Mouse (Mus musculus): ENCODE measurements around the gene Wnt6. TPM values are rescaled to one million over a fixed set of nuclear protein-coding genes. Genes with fewer than 3 reads are reported as not detected.
A peak's percentile ranks its signal among the peaks of the same experiment; 100 is the strongest.
"Not testable (repeated sequence)": the region's sequence is repeated elsewhere in the genome, so short reads cannot be mapped to it uniquely, and the experiment has no call there.

Gene Wnt6
- polyA plus RNA-seq, 1 experiment, result not detected

DNA sequence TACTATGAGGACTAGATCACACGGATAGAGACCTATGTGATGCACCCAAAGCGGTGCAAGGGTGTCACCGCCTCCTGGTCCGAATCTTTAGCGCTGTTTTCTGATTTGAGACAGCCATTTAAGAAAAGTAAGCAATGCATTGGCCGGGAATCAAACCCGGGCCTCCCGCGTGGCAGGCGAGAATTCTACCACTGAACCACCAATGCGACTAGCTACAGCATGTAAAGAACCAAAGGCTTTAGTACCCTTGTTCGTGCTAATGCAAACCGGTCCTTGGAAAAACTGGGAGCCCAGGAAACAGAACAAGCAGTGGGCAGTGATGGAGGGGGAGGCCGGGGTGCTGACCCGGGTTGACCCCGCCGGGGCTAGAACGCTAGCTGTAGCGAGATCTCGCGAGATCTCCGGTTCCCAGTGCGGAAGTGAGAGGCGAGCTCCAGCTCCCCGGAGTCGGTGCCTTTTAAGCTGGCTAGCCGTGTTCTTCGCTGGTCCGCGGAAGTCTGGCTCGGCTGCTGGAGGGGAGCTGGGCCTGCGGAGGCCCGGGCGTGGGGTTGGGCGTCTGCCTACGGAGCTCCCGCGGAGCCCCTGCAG is 45.0 kb downstream of the Wnt6 start:
- TF ChIP-seq CTCF (IDR thresholded peaks at IDR 0.05; ENCODE audit: control insufficient read depth, insufficient read depth, low read length) (no peak), POLR2A (IDR thresholded peaks at IDR 0.05; ENCODE audit: borderline replicate concordance, control insufficient read depth, low read depth, low read length) (peak; percentile 84; the same call in 1 of the 2 replicates)
- 7% methylated on average over 38 of the region's 38 CpGs for WGBS
- peak overlapping the region; percentile 81 for H3K27ac ChIP-seq (ENCODE audit: control insufficient read depth, insufficient read depth, low read depth, low read length, poor library complexity)
- H3K4me3 ChIP-seq (replicated peaks; ENCODE audit: control insufficient read depth, low read depth, low read length), result peak overlapping the region; percentile 67
- H3K4me1 ChIP-seq (ENCODE audit: control insufficient read depth, insufficient read depth, low read length), result peaks cover 3% of the 10 kb centered on the region; the same call in 1 of the 2 replicates

DNA sequence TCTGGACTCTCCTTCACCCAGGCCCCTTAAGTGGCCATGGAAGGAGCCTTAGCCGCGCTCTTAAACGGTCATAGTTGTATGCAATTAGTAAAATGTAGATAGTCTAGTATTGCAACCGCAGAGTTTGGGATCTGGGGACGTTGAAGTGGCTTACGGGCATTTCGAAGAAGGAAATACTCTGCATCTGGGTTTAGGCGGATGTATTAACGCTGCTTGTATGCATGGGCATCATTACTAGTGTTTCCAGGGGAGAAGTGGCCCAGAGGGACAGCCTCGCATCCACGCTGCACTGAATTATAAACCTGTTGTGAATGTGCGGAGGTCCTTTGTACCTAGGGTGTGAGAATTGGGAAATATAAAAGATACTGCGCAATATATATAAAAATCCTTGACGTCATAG is 45.5 kb downstream of the Wnt6 start:
- Histone ChIP-seq H3K4me1 (ENCODE audit: control insufficient read depth, insufficient read depth, low read length) (peaks cover 3% of the 10 kb centered on the region; the same call in 1 of the 2 replicates), H3K4me3 (replicated peaks; ENCODE audit: control insufficient read depth, low read depth, low read length) (peak overlapping the region; percentile 67), H3K27ac (ENCODE audit: control insufficient read depth, insufficient read depth, low read depth, low read length, poor library complexity) (peak overlapping the region; percentile 81)
- WGBS, result 8% methylated on average over 14 of the region's 14 CpGs
- TF ChIP-seq CTCF (IDR thresholded peaks at IDR 0.05; ENCODE audit: control insufficient read depth, insufficient read depth, low read length) (no peak), POLR2A (IDR thresholded peaks at IDR 0.05; ENCODE audit: borderline replicate concordance, control insufficient read depth, low read depth, low read length) (no peak)

DNA sequence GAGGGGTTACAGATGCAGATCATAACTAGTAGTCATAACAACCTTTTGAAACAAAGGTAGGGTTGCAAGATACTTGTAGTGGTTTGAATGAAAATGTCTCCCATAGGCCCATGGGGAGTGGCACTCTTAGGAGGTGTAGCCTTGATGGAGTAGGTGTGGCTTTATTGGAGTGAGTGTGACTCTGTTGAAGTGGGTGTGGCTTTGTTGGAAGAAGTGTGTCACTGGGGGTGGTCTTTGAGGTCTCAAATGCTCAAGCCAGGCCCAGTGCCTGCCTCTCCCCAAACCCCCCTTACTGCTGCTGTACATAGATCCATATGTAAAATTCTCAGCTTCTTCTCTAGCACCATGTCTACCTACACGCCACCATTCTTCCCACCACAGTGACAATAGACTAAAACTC is 46.8 kb downstream of the Wnt6 start:
- TF ChIP-seq POLR2A (IDR thresholded peaks at IDR 0.05; ENCODE audit: borderline replicate concordance, control insufficient read depth, low read depth, low read length), result no peak
- no peak for TF ChIP-seq CTCF (IDR thresholded peaks at IDR 0.05; ENCODE audit: control insufficient read depth, insufficient read depth, low read length)
- H3K4me1 ChIP-seq (ENCODE audit: control insufficient read depth, insufficient read depth, low read length), result peaks cover 3% of the 10 kb centered on the region; the same call in 1 of the 2 replicates
- no peak overlapping the region for H3K27ac ChIP-seq (ENCODE audit: control insufficient read depth, insufficient read depth, low read depth, low read length, poor library complexity)
- H3K4me3 ChIP-seq (replicated peaks; ENCODE audit: control insufficient read depth, low read depth, low read length), result no peak overlapping the region
- 91% methylated on average over 1 of the region's 1 CpGs for WGBS

DNA sequence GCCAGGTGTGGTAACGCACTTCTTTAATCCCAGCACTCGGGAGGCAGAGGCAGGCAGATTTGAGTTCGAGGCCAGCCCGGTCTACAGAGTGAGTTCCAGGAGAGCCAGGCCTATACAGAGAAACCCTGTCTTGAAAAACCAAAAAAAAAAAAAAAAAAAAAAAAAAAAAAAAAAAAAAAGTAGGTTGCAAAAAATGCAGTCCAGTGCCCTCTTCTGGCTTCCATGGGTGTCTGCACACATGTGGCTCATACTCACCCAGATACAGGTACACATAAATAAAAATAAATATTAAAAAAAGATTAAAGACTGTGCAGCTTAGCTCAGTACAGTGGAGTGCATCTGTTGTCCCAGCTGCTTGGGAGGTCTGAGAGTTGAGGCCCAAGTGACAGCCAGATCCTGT is 51.9 kb downstream of the Wnt6 start:
- H3K4me1 ChIP-seq (ENCODE audit: control insufficient read depth, insufficient read depth, low read length); H3K4me3 ChIP-seq (replicated peaks; ENCODE audit: control insufficient read depth, low read depth, low read length); H3K27ac ChIP-seq (ENCODE audit: control insufficient read depth, insufficient read depth, low read depth, low read length, poor library complexity): not testable (repeated sequence)
- WGBS, result 92% methylated on average over 4 of the region's 4 CpGs

DNA sequence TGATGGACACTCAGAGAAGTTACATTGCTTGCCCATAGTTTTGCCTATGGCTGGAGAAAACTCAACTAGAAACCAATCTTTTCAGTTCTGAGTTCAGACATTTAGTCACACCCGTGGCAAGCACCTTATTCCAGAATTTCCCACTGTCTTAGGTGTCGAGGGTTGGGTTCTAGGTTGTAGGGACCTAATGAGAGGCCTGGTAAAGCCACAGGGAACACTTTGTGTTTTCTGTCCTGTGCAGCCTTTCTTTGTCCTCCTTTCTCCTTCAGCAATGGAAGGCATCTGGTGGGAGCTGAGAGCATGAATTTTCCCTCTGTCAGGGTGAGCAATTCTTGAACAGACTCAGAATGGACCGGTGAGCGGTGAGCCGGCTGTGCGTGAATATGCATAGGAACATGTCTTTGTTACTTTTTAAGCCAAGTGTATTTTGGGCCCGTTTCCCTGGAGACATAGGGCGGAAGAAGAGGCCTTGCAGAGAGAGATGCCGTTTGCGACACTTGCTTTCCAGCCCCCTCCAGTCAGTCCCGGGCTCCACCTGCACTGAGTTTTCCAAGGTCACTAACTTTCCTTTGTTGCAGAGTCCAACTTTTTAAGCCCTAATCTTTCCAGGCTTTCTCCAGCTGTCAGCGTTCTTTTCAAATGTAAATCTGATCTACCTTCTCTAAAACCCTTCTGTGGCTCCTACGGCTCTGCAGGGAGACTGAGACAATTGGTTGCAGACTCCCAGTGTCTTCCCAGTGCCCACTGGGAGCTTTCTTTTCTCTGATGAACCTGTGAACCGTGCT is 53.0 kb downstream of the Wnt6 start:
- WGBS, result 60% methylated on average over 14 of the region's 14 CpGs
- no peak overlapping the region for H3K27ac ChIP-seq (ENCODE audit: control insufficient read depth, insufficient read depth, low read depth, low read length, poor library complexity)
- no peak overlapping the region for H3K4me3 ChIP-seq (replicated peaks; ENCODE audit: control insufficient read depth, low read depth, low read length)
- H3K4me1 ChIP-seq (ENCODE audit: control insufficient read depth, insufficient read depth, low read length), result no peaks in the 10 kb centered on the region
- TF ChIP-seq CTCF (IDR thresholded peaks at IDR 0.05; ENCODE audit: control insufficient read depth, insufficient read depth, low read length), result no peak
- TF ChIP-seq POLR2A (IDR thresholded peaks at IDR 0.05; ENCODE audit: borderline replicate concordance, control insufficient read depth, low read depth, low read length), result no peak

DNA sequence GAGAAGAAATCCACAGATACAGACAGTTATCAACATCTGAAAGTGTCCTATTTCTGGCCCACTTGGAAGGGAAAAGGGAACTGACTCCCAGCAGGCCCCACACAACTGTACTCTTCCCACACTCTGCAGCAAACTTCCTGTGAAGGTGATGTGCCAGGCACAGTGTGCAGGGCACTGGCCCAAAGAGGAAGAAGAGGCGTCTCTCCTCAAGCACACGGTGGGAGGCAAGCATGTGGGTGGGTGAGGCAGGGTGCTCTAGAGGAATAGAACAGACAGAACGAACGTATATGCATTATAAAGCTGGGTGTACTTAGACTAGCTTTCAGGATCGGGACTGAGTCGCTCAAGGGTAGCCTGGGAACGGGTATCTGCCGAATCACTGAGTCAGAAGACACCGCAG is 58.4 kb downstream of the Wnt6 start:
- H3K4me1 ChIP-seq (ENCODE audit: control insufficient read depth, insufficient read depth, low read length), result no peaks in the 10 kb centered on the region
- TF ChIP-seq CTCF (IDR thresholded peaks at IDR 0.05; ENCODE audit: control insufficient read depth, insufficient read depth, low read length), result no peak
- no peak for TF ChIP-seq POLR2A (IDR thresholded peaks at IDR 0.05; ENCODE audit: borderline replicate concordance, control insufficient read depth, low read depth, low read length)
- WGBS, result 36% methylated on average over 9 of the region's 9 CpGs
- no peak overlapping the region for H3K27ac ChIP-seq (ENCODE audit: control insufficient read depth, insufficient read depth, low read depth, low read length, poor library complexity)
- H3K4me3 ChIP-seq (replicated peaks; ENCODE audit: control insufficient read depth, low read depth, low read length), result no peak overlapping the region

DNA sequence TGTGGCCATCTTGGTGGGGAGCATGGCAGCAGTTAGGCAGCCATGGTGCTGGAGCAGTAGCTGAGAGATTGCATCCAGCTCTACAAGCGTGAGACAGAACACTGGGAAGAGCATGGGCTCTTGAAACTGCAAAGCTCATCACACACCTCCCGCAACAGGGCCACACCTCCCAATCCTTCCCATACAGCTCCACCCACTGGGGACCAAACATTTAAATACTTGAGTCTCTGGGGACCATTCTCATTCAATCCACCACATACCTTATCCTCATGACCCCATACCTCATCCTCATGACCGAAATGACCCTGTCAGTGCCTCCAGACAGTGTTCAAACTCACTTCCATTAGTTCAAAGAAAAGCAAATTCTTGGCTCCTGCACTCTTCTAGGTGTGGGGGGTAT is 61.6 kb downstream of the Wnt6 start:
- 74% methylated on average over 3 of the region's 3 CpGs for WGBS
- no peak for TF ChIP-seq POLR2A (IDR thresholded peaks at IDR 0.05; ENCODE audit: borderline replicate concordance, control insufficient read depth, low read depth, low read length)
- TF ChIP-seq CTCF (IDR thresholded peaks at IDR 0.05; ENCODE audit: control insufficient read depth, insufficient read depth, low read length), result no peak
- no peaks in the 10 kb centered on the region; the same call in 1 of the 2 replicates for H3K4me1 ChIP-seq (ENCODE audit: control insufficient read depth, insufficient read depth, low read length)
- H3K4me3 ChIP-seq (replicated peaks; ENCODE audit: control insufficient read depth, low read depth, low read length), result no peak overlapping the region
- no peak overlapping the region for H3K27ac ChIP-seq (ENCODE audit: control insufficient read depth, insufficient read depth, low read depth, low read length, poor library complexity)

Other genes with a start within 250 kb of the Wnt6 start
- not detected in 2 replicates for gene Plcd4, start 229.0 kb upstream of the Wnt6 start, polyA plus RNA-seq (2011; ENCODE audit: insufficient read depth, insufficient read length, low replicate concordance, missing spikeins)
- 8.7 and 10.1 TPM in 2 replicates for gene Usp37, start 227.6 kb upstream of the Wnt6 start, polyA plus RNA-seq (2011; ENCODE audit: insufficient read depth, insufficient read length, low replicate concordance, missing spikeins)
- 6.8 and 12.0 TPM in 2 replicates for gene Zfp142, start 183.6 kb upstream of the Wnt6 start, polyA plus RNA-seq (2011; ENCODE audit: insufficient read depth, insufficient read length, low replicate concordance, missing spikeins)
- gene Bcs1l, start 183.6 kb upstream of the Wnt6 start, polyA plus RNA-seq (2011; ENCODE audit: insufficient read depth, insufficient read length, low replicate concordance, missing spikeins), result 5.7 and 7.8 TPM in 2 replicates
- gene Rnf25, start 170.5 kb upstream of the Wnt6 start, polyA plus RNA-seq (2011; ENCODE audit: insufficient read depth, insufficient read length, low replicate concordance, missing spikeins), result 22.5 and 33.6 TPM in 2 replicates
- 0.70 and 1.6 TPM in 2 replicates for gene Stk36, start 170.4 kb upstream of the Wnt6 start, polyA plus RNA-seq (2011; ENCODE audit: insufficient read depth, insufficient read length, low replicate concordance, missing spikeins)
- 12.2 and 28.2 TPM in 2 replicates for gene Ttll4, start 110.1 kb upstream of the Wnt6 start, polyA plus RNA-seq (2011; ENCODE audit: insufficient read depth, insufficient read length, low replicate concordance, missing spikeins)
- 9.2 and 16.4 TPM in 2 replicates for gene Cyp27a1, start 58.3 kb upstream of the Wnt6 start, polyA plus RNA-seq (2011; ENCODE audit: insufficient read depth, insufficient read length, low replicate concordance, missing spikeins)
- gene Prkag3, start 22.7 kb upstream of the Wnt6 start, polyA plus RNA-seq (2011; ENCODE audit: insufficient read depth, insufficient read length, low replicate concordance, missing spikeins), result 0.52 TPM in 1 of 2 replicates, not detected in the other
- not detected in 2 replicates for gene Wnt10a, start 19.6 kb downstream of the Wnt6 start, polyA plus RNA-seq (2011; ENCODE audit: insufficient read depth, insufficient read length, low replicate concordance, missing spikeins)
- not detected in 2 replicates for gene Cdk5r2, start 83.0 kb downstream of the Wnt6 start, polyA plus RNA-seq (2011; ENCODE audit: insufficient read depth, insufficient read length, low replicate concordance, missing spikeins)
- not detected in 2 replicates for gene Fev, start 113.5 kb downstream of the Wnt6 start, polyA plus RNA-seq (2011; ENCODE audit: insufficient read depth, insufficient read length, low replicate concordance, missing spikeins)
- gene Cryba2, start 121.3 kb downstream of the Wnt6 start, polyA plus RNA-seq (2011; ENCODE audit: insufficient read depth, insufficient read length, low replicate concordance, missing spikeins), result not detected in 2 replicates
- not detected in 2 replicates for gene Cfap65, start 163.7 kb downstream of the Wnt6 start, polyA plus RNA-seq (2011; ENCODE audit: insufficient read depth, insufficient read length, low replicate concordance, missing spikeins)
- gene Ihh, start 179.8 kb downstream of the Wnt6 start, polyA plus RNA-seq (2011; ENCODE audit: insufficient read depth, insufficient read length, low replicate concordance, missing spikeins), result 0.82 TPM in 1 of 2 replicates, not detected in the other

All from bone marrow, adult 2 months (tissue).